8 mouse cellular contexts compared by ENCODE assay signal in genomic region chr19:4961928-4962601, GRCm38 (mm10). TPM values are rescaled to one million over a fixed set of nuclear protein-coding genes. Genes with fewer than 3 reads are reported as not detected.
DNase-seq lines count a peak whose midpoint lies in the region; ATAC-seq lines count a peak whose summit lies in the region.

Gene Mrpl11, plus strand, starts transcription at chr19:4962147.

- ATAC-seq in inflammation-experienced regulatory T-cells, adult 6 months, result peak; percentile 98
- ATAC-seq in megakaryocyte-erythroid progenitor cell, adult 5-6 weeks (replicated peaks; ENCODE audit: low FRiP score, low TSS enrichment, poor library complexity, severe bottlenecking), result peak; percentile 97

- DNase-seq in adrenal gland, adult (ENCODE audit: inconsistent age in 2 of 2, low spot score in 1 of 2), result peak; percentile 91 to 97
- peak; percentile 97 for DNase-seq in embryo, embryonic 10.5 days (ENCODE audit: low spot score)
- peak; percentile 83 for DNase-seq in gastrocnemius, postnatal 14 days
- DNase-seq in left cerebral cortex, postnatal 10 days (ENCODE audit: extremely low spot score in 1 of 2, low spot score in 2 of 2), result peak; percentile 90 to 91
- peak; percentile 87 for DNase-seq in right cerebral cortex, postnatal 25 days
- DNase-seq in urinary bladder, postnatal 4 days (ENCODE audit: low spot score in 2 of 2), result peak; percentile 77 to 82

- intact Hi-C loops in gastrocnemius, postnatal 14 days (cut with DNase I; ENCODE audit: low total_unique reads), result loop anchor here (5.0 kb wide), 1 partner anchor 40 kb away; no protein-coding TSS in a partner anchor
- intact Hi-C loops in left cerebral cortex, postnatal 10 days (cut with DNase I), result no loop called here

RNA-seq across cellular contexts. Expression of gene Mrpl11, which starts in this region (rescaled TPM):
- total RNA-seq in gastrocnemius, postnatal 14 days (2021), result 10 to 100 TPM; 51.5 to 52.3 TPM
- 10 to 100 TPM; 76.1 to 89.6 (median 87.7) TPM for polyA plus RNA-seq in inflammation-experienced regulatory T-cells, adult 6 months (2017; shearing (Covaris generic))
- total RNA-seq in left cerebral cortex, postnatal 10 days (2021), result 10 to 100 TPM; 60.8 to 61.0 TPM
- 58.5 and 60.3 TPM in 2 replicates for total RNA-seq in megakaryocyte-erythroid progenitor cell, adult 5-6 weeks (2014; fragmentation: Nextera tagmentation)
- 41.4 and 91.0 TPM in 2 replicates for total RNA-seq in megakaryocyte-erythroid progenitor cell, adult 5-6 weeks (2017)

Comparison
In these comparisons a context has a peak if more than half of its experiments do, and no peak if none do; other contexts are left out.
1. Peak in every context shown above with its lines: DNase-seq and ATAC-seq.